Mouse (Mus musculus) intestine, embryonic 14.5 days (tissue): ENCODE data around the gene Cnnm1. TPM values are rescaled to one million over a fixed set of nuclear protein-coding genes. Genes with fewer than 3 reads are reported as not detected.

Source experiments
- ATAC-seq: fragments of 200-750 bp; cut with Nextera tagmentation; replicated peaks from 2 replicates; pipeline ENCODE4 v1.8.0; 2017; ENCODE audit warnings: low read depth, moderate number of reproducible peaks, moderate TSS enrichment, moderate library complexity; ENCODE audit not compliant: low FRiP score, low TSS enrichment
- DNase-seq: peaks from one replicate; pipeline ENCODE4 v3.0.0-alpha.2; 2018; ENCODE audit warnings: low spot score
- H3K27ac ChIP-seq: fragments of 300-500 bp; sonication (generic); 2 replicates; pipeline ENCODE4 v1.5.1; 2014; ENCODE audit warnings: low read depth, mild to moderate bottlenecking, control low read depth
- H3K27me3 ChIP-seq: fragments of 300-500 bp; sonication (generic); replicated peaks from 2 replicates; pipeline ENCODE4 v1.6.1; 2014; ENCODE audit warnings: low read length, control low read depth; ENCODE audit not compliant: control insufficient read depth, insufficient read depth
- H3K36me3 ChIP-seq: fragments of 300-500 bp; sonication (generic); 2 replicates; pipeline ENCODE4 v1.6.1; 2014; ENCODE audit warnings: low read length, control low read depth; ENCODE audit not compliant: control insufficient read depth, insufficient read depth
- H3K4me1 ChIP-seq: fragments of 300-500 bp; sonication (generic); replicated peaks from 2 replicates; pipeline ENCODE4 v1.6.1; 2014; ENCODE audit warnings: low read length, control low read depth, mixed read lengths; ENCODE audit not compliant: control insufficient read depth, insufficient read depth
- H3K4me2 ChIP-seq: fragments of 300-500 bp; sonication (generic); 2 replicates; pipeline ENCODE4 v1.6.1; 2014; ENCODE audit warnings: low read length
- H3K4me3 ChIP-seq: fragments of 300-500 bp; sonication (generic); 2 replicates; pipeline ENCODE4 v1.5.1; 2014; ENCODE audit warnings: low read depth, low read length, control low read depth, mixed read lengths
- H3K9ac ChIP-seq: fragments of 300-500 bp; sonication (generic); 2 replicates; pipeline ENCODE4 v1.6.1; 2014; ENCODE audit warnings: mild to moderate bottlenecking, low read length
- H3K9me3 ChIP-seq: fragments of 300-500 bp; sonication (generic); 2 replicates; pipeline ENCODE4 v1.6.1; 2016; ENCODE audit warnings: low read length, control low read depth; ENCODE audit not compliant: control insufficient read depth
- WGBS: fragments of 180-500 bp; shearing (Covaris S2); extraction: QIAGEN DNeasy Blood & Tissue Kit; methylation state at CpG from one replicate; pipeline ENCODE4 v1.1.7; 2014; 5-methylcytosine and 5-hydroxymethylcytosine counted together
- polyA plus RNA-seq: library from polyadenylated mRNA; unstranded; fragments of >200 nt; fragmentation: Nextera tagmentation; extraction: Ambion mirVana; gene quantifications from 2 replicates; pipeline ENCODE4 v1.2.1, GENCODE M21; 2014

Cnnm1 gene
- polyA plus RNA-seq, 1 experiment from 2014 or later, result 0.45 TPM

DNA sequence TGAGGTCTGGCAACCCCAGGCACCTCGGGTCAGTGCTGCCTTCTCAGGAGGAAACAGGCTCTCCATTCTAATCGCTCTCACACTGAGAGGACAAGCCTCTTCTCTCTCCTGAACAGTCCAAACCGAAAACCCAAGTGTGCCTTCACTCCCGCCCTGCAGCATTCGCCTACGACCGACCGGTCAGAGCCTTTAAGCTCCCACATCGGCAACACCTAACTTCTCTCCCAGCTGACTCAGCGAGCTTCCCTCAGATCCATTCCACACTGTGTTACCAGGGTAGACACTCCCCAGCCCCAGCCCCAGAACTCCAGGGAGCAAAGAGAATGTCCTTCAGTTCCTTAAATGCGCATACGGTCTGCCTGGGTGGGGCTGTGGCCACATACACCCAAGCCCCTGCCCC lies 65.2 kb downstream of the Cnnm1 start:
- Histone ChIP-seq H3K4me3 (no peak overlapping the region), H3K4me1 (no peaks in the 10 kb centered on the region), H3K36me3 (peaks cover 65% of the 10 kb centered on the region), H3K4me2 (no peak overlapping the region), H3K27me3 (no peaks in the 10 kb centered on the region), H3K9me3 (no peaks in the 10 kb centered on the region), H3K9ac (no peak overlapping the region), H3K27ac (no peak overlapping the region)
- ATAC-seq (no peak), DNase-seq (no peak)
- 88% methylated on average over 12 of the region's 12 CpGs for WGBS

DNA sequence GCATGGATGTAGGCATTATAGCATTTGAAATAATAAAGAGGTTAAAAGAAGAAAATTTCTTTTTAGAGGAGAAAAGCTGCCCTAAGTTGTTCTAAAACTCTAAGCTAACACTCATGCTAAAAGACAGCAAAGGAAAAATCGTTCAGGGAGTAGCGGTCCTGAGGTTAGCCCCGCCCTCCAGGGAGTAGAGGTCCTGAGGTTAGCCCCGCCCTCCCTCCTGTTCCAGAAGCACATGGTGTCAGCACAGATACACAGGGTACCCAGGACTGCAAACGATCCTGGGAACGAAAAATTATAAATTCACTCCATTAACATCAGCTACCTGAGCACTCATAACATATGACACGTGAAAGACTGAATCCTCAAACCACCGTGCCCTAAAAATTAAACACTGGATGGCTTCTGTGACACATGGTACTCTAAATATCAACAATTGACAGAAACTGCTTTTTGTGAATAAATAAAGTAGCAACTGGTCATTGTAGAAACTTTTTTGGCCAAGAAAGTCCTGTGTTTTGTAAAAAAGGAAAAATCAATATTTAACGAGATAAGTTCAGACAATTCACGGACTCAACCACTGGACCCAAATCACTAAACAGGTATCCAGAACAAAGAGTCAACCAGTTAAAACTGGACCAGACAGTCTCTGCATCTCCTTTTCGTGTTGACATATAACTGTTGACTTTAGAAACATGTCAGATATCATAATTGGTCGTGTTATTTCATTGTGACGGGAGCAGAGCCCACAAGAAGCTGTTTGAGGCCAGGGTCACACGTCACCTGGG lies 70.4 kb downstream of the Cnnm1 start:
- Histone ChIP-seq H3K4me1 (no peaks in the 10 kb centered on the region), H3K4me3 (no peak overlapping the region), H3K36me3 (peaks cover 42% of the 10 kb centered on the region), H3K4me2 (no peak overlapping the region), H3K27me3 (no peaks in the 10 kb centered on the region), H3K27ac (no peak overlapping the region), H3K9ac (no peak overlapping the region), H3K9me3 (no peaks in the 10 kb centered on the region)
- ATAC-seq, result no peak
- no peak for DNase-seq
- WGBS, result 91% methylated on average over 14 of the region's 14 CpGs

DNA sequence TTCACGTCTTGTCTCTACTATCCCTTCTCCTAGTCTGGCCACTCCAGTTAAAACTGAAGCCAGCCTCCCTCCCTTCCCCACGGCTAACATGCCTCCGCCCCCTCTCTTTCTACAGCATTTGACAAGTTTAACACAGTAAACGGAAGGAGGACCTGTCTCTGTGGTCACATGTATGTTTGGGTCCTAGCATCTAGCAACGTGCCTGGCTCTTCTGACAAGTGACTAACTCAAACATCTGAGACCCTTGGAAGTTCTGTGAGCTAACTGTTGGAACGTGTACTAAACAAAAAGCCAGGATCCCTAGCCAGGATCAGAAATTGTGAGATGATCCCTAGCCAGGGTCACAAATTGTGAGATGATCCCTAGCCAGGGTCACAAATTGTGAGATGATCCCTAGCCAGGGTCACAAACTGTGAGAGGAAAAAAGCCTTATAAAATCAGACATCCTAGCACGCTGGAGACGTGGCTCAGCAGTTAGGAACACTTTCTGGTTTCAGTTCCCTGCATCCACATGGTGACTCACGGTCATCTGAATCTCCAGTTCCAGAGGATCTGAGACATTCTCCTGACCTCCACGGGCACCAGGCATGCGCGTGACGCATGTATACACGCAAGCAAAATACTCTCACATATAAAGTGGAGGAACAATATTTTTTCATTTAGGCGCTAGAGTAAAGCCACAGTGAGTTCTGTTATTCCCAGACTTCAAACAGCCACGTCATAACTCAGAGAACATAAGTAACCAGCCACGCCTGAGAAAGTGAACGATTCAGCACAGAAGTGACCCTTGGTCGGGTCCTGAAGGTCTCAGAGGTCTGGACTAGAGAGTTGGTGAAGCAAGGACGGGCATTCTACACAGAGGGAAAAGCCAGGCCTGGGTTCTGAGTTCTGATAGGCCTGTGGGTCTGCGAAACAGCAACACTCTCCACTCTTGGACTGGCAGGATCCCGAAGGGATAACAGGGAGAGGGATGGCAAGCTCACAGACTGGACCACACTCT lies 71.7 kb downstream of the Cnnm1 start:
- H3K36me3 ChIP-seq, result peaks cover 31% of the 10 kb centered on the region
- H3K4me2 ChIP-seq, result no peak overlapping the region
- no peak for ATAC-seq
- H3K4me3 ChIP-seq, result no peak overlapping the region
- H3K27ac ChIP-seq, result no peak overlapping the region
- H3K9me3 ChIP-seq, result no peaks in the 10 kb centered on the region
- H3K4me1 ChIP-seq, result 0 out of 2 replicates have a peak, but pooled peaks cover 4% of the 10 kb centered on the region
- no peaks in the 10 kb centered on the region for H3K27me3 ChIP-seq
- H3K9ac ChIP-seq, result no peak overlapping the region
- no peak for DNase-seq
- whole genome bisulfite sequencing, result 81% methylated on average over 22 of the region's 22 CpGs

DNA sequence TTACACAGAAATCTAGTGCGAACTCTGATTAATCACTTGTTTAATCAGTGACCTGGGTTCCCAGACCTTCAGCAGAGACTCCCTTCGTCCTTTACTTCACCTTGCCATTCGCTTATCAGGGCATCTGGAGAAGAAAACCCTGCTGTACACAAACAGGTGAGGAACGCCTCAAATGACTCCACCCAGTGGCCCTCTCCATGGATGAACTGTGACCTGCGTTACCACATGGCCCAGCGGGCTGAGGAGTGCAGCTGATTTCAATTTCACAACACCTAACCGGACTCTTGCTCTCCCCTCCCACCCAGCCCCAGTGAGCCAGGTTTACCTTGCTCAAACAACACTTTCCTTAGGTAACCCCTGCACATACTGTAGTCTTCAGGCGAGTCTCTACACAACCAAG lies 73.6 kb downstream of the Cnnm1 start:
- Histone ChIP-seq H3K27ac (no peak overlapping the region), H3K4me3 (no peak overlapping the region), H3K4me1 (0 out of 2 replicates have a peak, but pooled peaks cover 4% of the 10 kb centered on the region), H3K4me2 (no peak overlapping the region), H3K9me3 (no peaks in the 10 kb centered on the region), H3K27me3 (no peaks in the 10 kb centered on the region), H3K9ac (no peak overlapping the region), H3K36me3 (peaks cover 22% of the 10 kb centered on the region)
- ATAC-seq, result no peak
- no peak for DNase-seq
- WGBS, result 79% methylated on average over 8 of the region's 8 CpGs

DNA sequence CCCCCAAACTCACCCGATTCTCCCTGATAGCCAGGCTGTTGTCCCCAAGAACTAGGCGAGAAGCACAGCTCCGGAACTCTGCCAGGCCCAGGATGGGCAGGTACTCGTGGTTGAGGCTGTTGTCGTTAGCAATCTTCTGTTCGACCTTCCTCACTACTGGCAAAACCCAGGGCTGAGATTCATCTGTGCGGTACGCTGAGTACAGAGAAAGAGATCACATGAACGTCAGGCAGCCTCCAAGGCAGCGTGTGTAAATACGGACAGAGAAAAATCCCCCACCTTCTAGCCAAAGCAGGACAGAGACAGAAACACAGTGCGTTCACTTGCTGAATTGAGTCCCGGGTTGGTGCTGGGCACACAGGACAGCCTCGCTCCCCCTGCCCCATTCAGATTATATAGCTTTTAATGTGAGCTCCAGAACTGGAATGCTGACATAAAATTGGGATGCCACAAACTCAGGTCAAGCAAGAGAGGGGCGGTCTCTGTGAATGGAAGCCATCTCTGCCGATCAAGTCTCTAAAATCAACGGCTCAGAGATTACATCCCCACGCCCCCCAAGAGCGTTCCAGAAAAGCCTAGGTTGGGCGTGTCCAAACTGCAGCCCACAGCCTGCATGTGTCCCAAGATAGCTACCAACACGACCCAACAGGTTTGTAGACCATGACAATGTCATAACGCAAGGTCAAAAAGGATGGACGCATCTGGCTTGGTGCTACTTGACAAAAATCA lies 75.6 kb downstream of the Cnnm1 start:
- no peaks in the 10 kb centered on the region for H3K9me3 ChIP-seq
- no peak overlapping the region for H3K4me3 ChIP-seq
- H3K27ac ChIP-seq, result no peak overlapping the region
- H3K4me2 ChIP-seq, result no peak overlapping the region
- 91% methylated on average over 23 of the region's 23 CpGs for WGBS
- DNase-seq (no peak), ATAC-seq (no peak)
- H3K9ac ChIP-seq, result no peak overlapping the region
- peaks cover 21% of the 10 kb centered on the region for H3K36me3 ChIP-seq
- H3K27me3 ChIP-seq, result no peaks in the 10 kb centered on the region
- H3K4me1 ChIP-seq, result 0 out of 2 replicates have a peak, but pooled peaks cover 4% of the 10 kb centered on the region

DNA sequence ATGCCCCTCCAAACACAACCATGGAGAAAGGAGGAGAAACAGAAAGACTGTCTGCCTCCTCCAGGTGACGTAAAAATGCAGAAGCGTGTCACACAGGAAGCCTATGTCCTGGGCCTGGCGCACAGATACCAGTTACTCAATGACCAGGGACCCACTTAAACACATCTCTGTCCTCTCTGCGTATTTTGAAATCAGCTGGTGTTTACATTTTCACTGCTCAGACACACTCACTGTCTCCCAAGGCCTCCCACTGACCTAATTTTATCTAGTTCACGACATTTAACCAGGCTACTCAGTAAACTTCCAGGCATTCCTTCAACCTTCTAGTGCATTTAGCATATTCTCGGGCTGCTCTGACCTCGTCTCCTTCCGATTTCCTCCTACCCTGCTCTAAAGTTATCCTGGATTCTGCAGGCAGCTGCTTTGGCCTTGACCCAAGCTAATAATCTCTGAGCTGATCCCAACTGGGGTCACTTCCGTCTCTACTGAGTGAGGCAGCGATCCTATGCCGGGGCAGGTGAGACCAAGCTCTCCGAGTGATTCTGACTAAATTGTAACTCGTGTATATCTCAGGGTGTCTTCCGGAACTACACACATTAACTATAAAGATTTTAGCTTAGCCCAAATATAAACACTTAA lies 76.3 kb downstream of the Cnnm1 start:
- WGBS, result 67% methylated on average over 14 of the region's 14 CpGs
- no peak for ATAC-seq

DNA sequence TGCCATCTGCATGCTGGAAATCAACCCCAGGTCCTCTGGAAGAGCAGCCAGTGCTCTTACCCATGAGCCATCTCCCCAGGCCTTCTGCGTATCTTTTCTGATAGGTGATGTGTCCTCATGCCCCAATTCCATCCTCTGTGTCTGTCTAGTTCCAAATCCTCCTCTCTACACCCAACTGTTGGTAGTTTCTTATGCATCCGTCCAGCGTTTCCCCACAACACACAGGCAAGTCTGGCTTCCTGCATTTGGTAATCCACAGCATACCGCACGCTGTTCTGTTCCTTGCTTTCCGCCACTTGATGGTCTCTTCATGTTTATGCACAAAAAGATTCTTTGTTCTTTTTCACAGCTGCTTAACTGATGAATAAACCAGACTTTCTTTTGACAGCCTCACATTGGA lies 77.1 kb downstream of the Cnnm1 start:
- Histone ChIP-seq H3K27ac (no peak overlapping the region), H3K4me3 (no peak overlapping the region), H3K4me1 (0 out of 2 replicates have a peak, but pooled peaks cover 4% of the 10 kb centered on the region), H3K4me2 (no peak overlapping the region), H3K27me3 (no peaks in the 10 kb centered on the region), H3K36me3 (peaks cover 15% of the 10 kb centered on the region; the same call in 1 of the 2 replicates), H3K9me3 (no peaks in the 10 kb centered on the region), H3K9ac (no peak overlapping the region)
- ATAC-seq (no peak), DNase-seq (no peak)
- WGBS, result 77% methylated on average over 6 of the region's 6 CpGs

More for the DNA sequence above, 76.3 kb downstream of the Cnnm1 start:
- peaks cover 15% of the 10 kb centered on the region; the same call in 1 of the 2 replicates for H3K36me3 ChIP-seq
- DNase-seq, result no peak
- H3K4me2 ChIP-seq, result no peak overlapping the region
- H3K27ac ChIP-seq, result no peak overlapping the region
- H3K27me3 ChIP-seq, result no peaks in the 10 kb centered on the region
- H3K9me3 ChIP-seq, result no peaks in the 10 kb centered on the region
- H3K9ac ChIP-seq, result no peak overlapping the region
- H3K4me3 ChIP-seq, result no peak overlapping the region
- H3K4me1 ChIP-seq, result 0 out of 2 replicates have a peak, but pooled peaks cover 4% of the 10 kb centered on the region

DNA sequence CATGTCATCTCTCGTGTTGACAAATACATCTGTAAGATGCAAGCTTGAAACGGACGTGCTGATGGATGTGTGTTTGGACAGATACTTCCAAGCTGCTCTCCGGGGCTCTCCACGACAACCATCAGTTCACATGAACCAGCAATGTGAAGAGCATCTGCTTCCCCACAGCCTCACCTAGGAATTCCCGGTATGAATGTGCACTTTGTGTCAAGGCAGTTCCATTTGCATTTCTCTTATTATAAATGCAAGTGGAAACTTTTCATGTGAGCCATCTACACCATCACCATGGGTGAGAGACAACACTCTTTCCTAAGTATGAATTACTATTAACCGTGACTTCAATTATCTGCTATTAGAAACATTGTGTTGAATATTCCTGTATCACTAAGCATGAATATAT lies 77.6 kb downstream of the Cnnm1 start:
- H3K36me3 ChIP-seq, result peaks cover 15% of the 10 kb centered on the region; the same call in 1 of the 2 replicates
- ATAC-seq (no peak), DNase-seq (no peak)
- no peak overlapping the region for H3K4me3 ChIP-seq
- no peaks in the 10 kb centered on the region for H3K9me3 ChIP-seq
- no peak overlapping the region for H3K27ac ChIP-seq
- H3K9ac ChIP-seq, result no peak overlapping the region
- H3K4me2 ChIP-seq, result no peak overlapping the region
- WGBS, result 65% methylated on average over 7 of the region's 7 CpGs
- H3K4me1 ChIP-seq, result 0 out of 2 replicates have a peak, but pooled peaks cover 4% of the 10 kb centered on the region
- H3K27me3 ChIP-seq, result no peaks in the 10 kb centered on the region
